Mouse (Mus musculus) hindbrain, embryonic 15.5 days (tissue): Measurements from ENCODE around the gene Fbxl7. TPM values are rescaled to one million over a fixed set of nuclear protein-coding genes. Genes with fewer than 3 reads are reported as not detected.

Experiments
- ATAC-seq: fragments of 200-750 bp; cut with Nextera tagmentation; 2 replicates; pipeline ENCODE4 v1.8.0; 2017; ENCODE audit warnings: low read depth, moderate number of reproducible peaks, moderate TSS enrichment; ENCODE audit not compliant: low FRiP score
- H3K27ac ChIP-seq: fragments of 300-500 bp; sonication (generic); replicated peaks from 2 replicates; pipeline ENCODE4 v1.5.1; 2015; ENCODE audit warnings: mild to moderate bottlenecking, inconsistent platforms
- H3K27me3 ChIP-seq: fragments of 300-500 bp; sonication (generic); 2 replicates; pipeline ENCODE4 v1.6.1; 2015; ENCODE audit warnings: control low read depth, inconsistent platforms
- H3K36me3 ChIP-seq: fragments of 300-500 bp; sonication (generic); 2 replicates; pipeline ENCODE4 v1.6.1; 2015; ENCODE audit warnings: control low read depth, inconsistent platforms
- H3K4me1 ChIP-seq: fragments of 300-500 bp; sonication (generic); replicated peaks from 2 replicates; pipeline ENCODE4 v1.6.1; 2015; ENCODE audit warnings: control low read depth, inconsistent platforms
- H3K4me2 ChIP-seq: fragments of 300-500 bp; sonication (generic); 2 replicates; pipeline ENCODE4 v1.6.1; 2015; ENCODE audit warnings: moderate library complexity, mild to moderate bottlenecking, inconsistent platforms
- H3K4me3 ChIP-seq: fragments of 300-500 bp; sonication (generic); 2 replicates; pipeline ENCODE4 v1.5.1; 2015; ENCODE audit warnings: mild to moderate bottlenecking, inconsistent platforms
- H3K9ac ChIP-seq: fragments of 300-500 bp; sonication (generic); 2 replicates; pipeline ENCODE4 v1.6.1; 2015; ENCODE audit warnings: inconsistent platforms
- H3K9me3 ChIP-seq: fragments of 300-500 bp; sonication (generic); 2 replicates; pipeline ENCODE4 v1.6.1; 2016; ENCODE audit warnings: control low read depth, inconsistent platforms
- WGBS: fragments of 180-500 bp; shearing (Covaris S2); methylation state at CpG from one replicate; pipeline ENCODE4 v1.1.7; 2015; 5-methylcytosine and 5-hydroxymethylcytosine counted together
- polyA plus RNA-seq: library from polyadenylated mRNA; unstranded; fragments of >200 nt; fragmentation: Nextera tagmentation; extraction: Ambion mirVana; gene quantifications from 2 replicates; pipeline ENCODE4 v1.2.1, GENCODE M21; 2015

Fbxl7 gene
- polyA plus RNA-seq, 1 experiment from 2014 or later: 12.2 TPM

- no peak overlapping the region for H3K4me2 ChIP-seq
- 29% methylated on average over 1 of the region's 1 CpGs for WGBS
- no peaks in the 10 kb centered on the region for H3K9me3 ChIP-seq
- no peak overlapping the region for H3K9ac ChIP-seq
- H3K4me3 ChIP-seq: no peak overlapping the region
- H3K36me3 ChIP-seq: no peaks in the 10 kb centered on the region
- H3K27me3 ChIP-seq: no peaks in the 10 kb centered on the region
- no peak for ATAC-seq
- peaks cover 21% of the 10 kb centered on the region for H3K4me1 ChIP-seq
- H3K27ac ChIP-seq: no peak overlapping the region
Measured at GRCm38 (mm10) chr15:26872234-26872633, 23.1 kb downstream of the Fbxl7 start.

- H3K4me1 ChIP-seq: peaks cover 9% of the 10 kb centered on the region
- H3K9ac ChIP-seq: no peak overlapping the region
- 65% methylated on average over 3 of the region's 3 CpGs for WGBS
- H3K4me2 ChIP-seq: no peak overlapping the region
- no peaks in the 10 kb centered on the region for H3K9me3 ChIP-seq
- no peak overlapping the region for H3K4me3 ChIP-seq
- H3K27me3 ChIP-seq: no peaks in the 10 kb centered on the region
- ATAC-seq: no peak
- no peaks in the 10 kb centered on the region for H3K36me3 ChIP-seq
- no peak overlapping the region for H3K27ac ChIP-seq
Measured at GRCm38 (mm10) chr15:26869197-26869596, 26.2 kb downstream of the Fbxl7 start.

GRCm38 (mm10) chr15:26867521-26867920 is 27.9 kb downstream of the Fbxl7 start:
- Histone ChIP-seq H3K9me3 (no peaks in the 10 kb centered on the region), H3K4me3 (no peak overlapping the region), H3K27me3 (no peaks in the 10 kb centered on the region), H3K36me3 (no peaks in the 10 kb centered on the region), H3K4me1 (no peaks in the 10 kb centered on the region; the same call in 1 of the 2 replicates), H3K4me2 (no peak overlapping the region), H3K27ac (no peak overlapping the region), H3K9ac (no peak overlapping the region)
- 86% methylated on average over 5 of the region's 5 CpGs for WGBS
- ATAC-seq: no peak

GRCm38 (mm10) chr15:26862173-26862572 is 33.2 kb downstream of the Fbxl7 start:
- ATAC-seq: no peak
- H3K4me1 ChIP-seq: no peaks in the 10 kb centered on the region
- H3K4me2 ChIP-seq: no peak overlapping the region
- no peaks in the 10 kb centered on the region for H3K36me3 ChIP-seq
- H3K9ac ChIP-seq: no peak overlapping the region
- no peak overlapping the region for H3K4me3 ChIP-seq
- H3K9me3 ChIP-seq: no peaks in the 10 kb centered on the region
- 77% methylated on average over 2 of the region's 2 CpGs for WGBS
- no peak overlapping the region for H3K27ac ChIP-seq
- no peaks in the 10 kb centered on the region for H3K27me3 ChIP-seq

GRCm38 (mm10) chr15:26849626-26850025 is 45.8 kb downstream of the Fbxl7 start:
- no peaks in the 10 kb centered on the region for H3K27me3 ChIP-seq
- 74% methylated on average over 1 of the region's 1 CpGs for WGBS
- H3K4me2 ChIP-seq: no peak overlapping the region

GRCm38 (mm10) chr15:26842216-26842615 is 53.2 kb downstream of the Fbxl7 start:
- H3K27ac ChIP-seq: no peak overlapping the region
- WGBS: 79% methylated on average over 6 of the region's 6 CpGs
- no peak overlapping the region for H3K4me2 ChIP-seq
- no peak overlapping the region for H3K4me3 ChIP-seq
- peaks cover 7% of the 10 kb centered on the region; the same call in 1 of the 2 replicates for H3K4me1 ChIP-seq
- no peaks in the 10 kb centered on the region for H3K9me3 ChIP-seq
- no peak for ATAC-seq
- H3K9ac ChIP-seq: no peak overlapping the region
- no peaks in the 10 kb centered on the region for H3K36me3 ChIP-seq
- no peaks in the 10 kb centered on the region for H3K27me3 ChIP-seq

More at GRCm38 (mm10) chr15:26849626-26850025, 45.8 kb downstream of the Fbxl7 start:
- Histone ChIP-seq H3K9me3 (no peaks in the 10 kb centered on the region), H3K36me3 (no peaks in the 10 kb centered on the region), H3K27ac (no peak overlapping the region), H3K4me3 (no peak overlapping the region), H3K9ac (no peak overlapping the region), H3K4me1 (peaks cover 10% of the 10 kb centered on the region; the same call in 1 of the 2 replicates)
- ATAC-seq: no peak

- no peak for ATAC-seq
- 91% methylated on average over 1 of the region's 1 CpGs for WGBS
- H3K9ac ChIP-seq: no peak overlapping the region
- no peaks in the 10 kb centered on the region for H3K36me3 ChIP-seq
- no peaks in the 10 kb centered on the region for H3K4me1 ChIP-seq
- no peak overlapping the region for H3K27ac ChIP-seq
- no peaks in the 10 kb centered on the region for H3K9me3 ChIP-seq
- no peak overlapping the region for H3K4me3 ChIP-seq
- no peak overlapping the region for H3K4me2 ChIP-seq
- H3K27me3 ChIP-seq: no peaks in the 10 kb centered on the region
Measured at GRCm38 (mm10) chr15:26838386-26838785, 57.0 kb downstream of the Fbxl7 start.

- no peak overlapping the region for H3K27ac ChIP-seq
- H3K27me3 ChIP-seq: no peaks in the 10 kb centered on the region
- H3K36me3 ChIP-seq: no peaks in the 10 kb centered on the region
- no peak overlapping the region for H3K9ac ChIP-seq
- ATAC-seq: no peak
- H3K4me2 ChIP-seq: no peak overlapping the region
- no peaks in the 10 kb centered on the region for H3K9me3 ChIP-seq
- no peak overlapping the region for H3K4me3 ChIP-seq
- WGBS: 59% methylated on average over 3 of the region's 3 CpGs
- no peaks in the 10 kb centered on the region for H3K4me1 ChIP-seq
Measured at GRCm38 (mm10) chr15:26837200-26837599, 58.2 kb downstream of the Fbxl7 start.

- Histone ChIP-seq H3K27me3 (no peaks in the 10 kb centered on the region), H3K9ac (no peak overlapping the region), H3K27ac (no peak overlapping the region), H3K4me3 (no peak overlapping the region), H3K36me3 (no peaks in the 10 kb centered on the region), H3K4me1 (no peaks in the 10 kb centered on the region; the same call in 1 of the 2 replicates), H3K9me3 (no peaks in the 10 kb centered on the region), H3K4me2 (no peak overlapping the region)
- no peak for ATAC-seq
- 87% methylated on average over 5 of the region's 5 CpGs for WGBS
Measured at GRCm38 (mm10) chr15:26834415-26834814, 61.0 kb downstream of the Fbxl7 start.

- 80% methylated on average over 4 of the region's 4 CpGs for WGBS
Measured at GRCm38 (mm10) chr15:26831141-26831540, 64.2 kb downstream of the Fbxl7 start.

GRCm38 (mm10) chr15:26816931-26817330 is 78.4 kb downstream of the Fbxl7 start:
- H3K9ac ChIP-seq: no peak overlapping the region
- no peaks in the 10 kb centered on the region for H3K4me1 ChIP-seq
- ATAC-seq: no peak
- H3K27me3 ChIP-seq: no peaks in the 10 kb centered on the region
- WGBS: 96% methylated on average over 1 of the region's 1 CpGs
- H3K36me3 ChIP-seq: no peaks in the 10 kb centered on the region
- H3K4me2 ChIP-seq: no peak overlapping the region
- H3K27ac ChIP-seq: no peak overlapping the region
- no peaks in the 10 kb centered on the region for H3K9me3 ChIP-seq
- H3K4me3 ChIP-seq: no peak overlapping the region

More at GRCm38 (mm10) chr15:26831141-26831540, 64.2 kb downstream of the Fbxl7 start:
- no peak for ATAC-seq
- Histone ChIP-seq H3K36me3 (no peaks in the 10 kb centered on the region), H3K27ac (no peak overlapping the region), H3K9me3 (no peaks in the 10 kb centered on the region), H3K9ac (no peak overlapping the region), H3K27me3 (no peaks in the 10 kb centered on the region), H3K4me3 (no peak overlapping the region), H3K4me1 (no peaks in the 10 kb centered on the region; the same call in 1 of the 2 replicates), H3K4me2 (no peak overlapping the region)

GRCm38 (mm10) chr15:26812856-26813255 is 82.5 kb downstream of the Fbxl7 start:
- H3K9ac ChIP-seq: no peak overlapping the region
- no peak overlapping the region for H3K4me2 ChIP-seq
- no peaks in the 10 kb centered on the region for H3K4me1 ChIP-seq
- no peaks in the 10 kb centered on the region for H3K9me3 ChIP-seq
- H3K27ac ChIP-seq: no peak overlapping the region
- H3K27me3 ChIP-seq: no peaks in the 10 kb centered on the region
- 70% methylated on average over 3 of the region's 3 CpGs for WGBS
- H3K36me3 ChIP-seq: no peaks in the 10 kb centered on the region
- H3K4me3 ChIP-seq: no peak overlapping the region
- no peak for ATAC-seq

- ATAC-seq: no peak
- WGBS: 81% methylated on average over 3 of the region's 3 CpGs
- Histone ChIP-seq H3K27me3 (no peaks in the 10 kb centered on the region), H3K4me3 (no peak overlapping the region), H3K4me1 (no peaks in the 10 kb centered on the region), H3K9ac (no peak overlapping the region), H3K9me3 (no peaks in the 10 kb centered on the region), H3K27ac (no peak overlapping the region), H3K36me3 (no peaks in the 10 kb centered on the region), H3K4me2 (no peak overlapping the region)
Measured at GRCm38 (mm10) chr15:26809569-26809968, 85.8 kb downstream of the Fbxl7 start.
